Mouse (Mus musculus): ENCODE results near the gene Hscb.

The Hscb gene

GRCm38 (mm10) chr5:110831036-110831720 lies 8.4 kb downstream of the Hscb start:
- no peak for DNase-seq (ENCODE audit: low read depth, low spot score)

DNA sequence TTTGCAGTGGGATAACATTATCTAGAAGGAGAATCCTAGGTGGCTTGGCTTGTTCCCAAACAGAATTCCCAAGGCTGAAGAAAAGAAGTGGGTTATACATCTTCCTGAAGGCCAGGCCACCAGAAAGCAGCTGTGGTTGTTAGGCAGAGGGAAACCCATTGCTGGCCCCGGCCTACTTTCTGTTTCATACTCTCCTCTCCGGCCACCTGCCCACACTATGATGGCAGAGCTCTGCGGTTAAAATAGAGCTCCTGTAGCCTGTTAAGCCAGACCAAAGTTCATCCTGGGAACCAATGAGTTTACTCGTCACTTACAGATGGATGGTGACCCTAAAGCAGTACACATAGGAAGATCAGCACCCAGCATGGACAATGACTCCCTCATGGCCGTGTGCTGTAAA lies 12.0 kb downstream of the Hscb start:
- no peak for DNase-seq (ENCODE audit: low read depth, low spot score)

DNA sequence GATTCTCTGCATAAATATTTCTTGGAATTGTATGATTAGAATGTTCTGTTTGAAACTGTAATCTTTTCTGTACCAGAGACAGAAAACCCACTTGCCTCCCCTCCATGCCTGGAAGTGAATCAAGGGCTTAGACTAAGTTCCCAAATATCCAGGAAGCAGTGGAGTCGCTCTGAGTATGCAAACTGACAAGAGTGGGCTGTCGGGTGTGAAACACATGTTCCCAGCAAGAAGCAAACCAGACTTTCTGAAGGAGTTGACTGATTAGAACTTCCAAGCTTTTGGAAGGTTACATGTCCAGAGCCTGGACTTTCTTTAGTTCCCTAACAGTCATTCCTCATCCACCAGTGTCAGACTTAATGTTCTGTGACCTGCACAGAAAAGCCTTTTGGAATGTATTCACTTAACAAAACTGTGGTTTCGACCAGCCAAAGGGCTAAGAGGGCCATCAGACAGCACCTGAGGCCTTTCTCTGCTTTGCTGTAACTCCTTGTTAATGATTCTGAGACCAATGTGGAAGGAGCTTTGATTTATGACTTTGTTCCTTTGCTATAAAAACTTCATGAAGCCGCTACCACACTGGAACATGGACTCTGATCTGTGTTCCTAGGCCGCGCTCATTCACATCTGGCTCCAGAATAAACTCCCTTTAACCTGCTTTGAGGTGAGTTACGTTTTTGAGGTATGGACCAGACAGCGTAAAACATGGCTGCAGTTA lies 12.6 kb downstream of the Hscb start:
- DNase-seq (ENCODE audit: low read depth, low spot score) = no peak

GRCm38 (mm10) chr5:110824421-110824820 lies 15.2 kb downstream of the Hscb start:
- DNase-seq (ENCODE audit: low read depth, low spot score) = no peak

- peak; percentile 95 for DNase-seq (ENCODE audit: low read depth, low spot score)
These were observed 29.8 kb downstream of the Hscb start, which contains the start of gene Ulk1 for GRCm38 (mm10) chr5:110809667-110810325. TSS of gene Ulk1 (minus strand) at chr5:110810097.

- no peak for DNase-seq (ENCODE audit: low read depth, low spot score)
These were observed 30.5 kb downstream of the Hscb start for GRCm38 (mm10) chr5:110808821-110809666.

DNA sequence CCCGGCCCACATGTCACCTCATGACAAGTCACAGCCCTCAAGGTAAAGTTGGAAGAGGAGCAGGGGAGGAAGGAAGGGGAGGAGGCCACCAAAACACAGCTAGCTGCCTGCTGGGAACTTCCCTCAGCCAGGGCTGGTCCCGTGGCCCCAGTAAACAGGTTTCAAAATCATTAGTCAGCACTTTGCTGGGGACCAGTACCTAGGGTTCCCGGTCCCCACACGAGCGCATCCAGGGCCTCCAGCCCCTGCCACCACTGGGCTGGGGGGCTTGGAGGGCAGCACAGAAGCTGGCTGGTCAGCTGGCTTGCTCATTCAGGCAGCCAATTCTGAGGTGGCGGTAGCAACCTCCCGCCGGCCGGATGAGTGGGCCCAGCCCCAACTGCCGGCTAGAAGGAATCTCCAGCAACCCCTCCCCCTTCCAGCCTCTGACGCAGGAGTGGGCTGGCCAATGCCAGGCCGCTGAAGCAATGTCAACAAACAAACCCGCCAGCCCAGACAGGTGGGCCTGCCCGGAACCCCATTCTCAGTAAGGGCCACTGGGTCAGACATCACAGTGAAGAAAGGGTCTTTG lies 31.4 kb downstream of the Hscb start:
- peak; percentile 37 for DNase-seq (ENCODE audit: low read depth, low spot score)

DNA sequence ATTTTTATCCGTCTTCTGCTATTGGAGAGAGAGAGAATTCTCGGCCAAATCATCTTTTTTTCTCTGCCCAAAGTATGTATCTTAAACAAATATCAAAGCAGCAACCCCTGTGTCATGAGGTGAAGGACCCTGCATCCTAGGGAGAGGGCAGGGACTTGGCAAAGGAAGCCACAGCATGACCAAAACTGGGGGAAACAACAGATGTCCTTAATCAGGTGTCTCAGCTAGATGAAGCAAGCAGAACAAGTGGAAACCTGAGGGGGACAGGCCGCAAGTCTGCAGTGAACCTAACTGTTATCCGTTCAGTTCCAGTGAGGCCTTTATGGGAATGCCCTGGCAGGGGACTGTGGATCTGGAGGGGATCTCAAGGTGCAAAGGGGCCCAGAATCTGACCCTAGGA lies 32.1 kb downstream of the Hscb start:
- DNase-seq (ENCODE audit: low read depth, low spot score) = no peak

DNA sequence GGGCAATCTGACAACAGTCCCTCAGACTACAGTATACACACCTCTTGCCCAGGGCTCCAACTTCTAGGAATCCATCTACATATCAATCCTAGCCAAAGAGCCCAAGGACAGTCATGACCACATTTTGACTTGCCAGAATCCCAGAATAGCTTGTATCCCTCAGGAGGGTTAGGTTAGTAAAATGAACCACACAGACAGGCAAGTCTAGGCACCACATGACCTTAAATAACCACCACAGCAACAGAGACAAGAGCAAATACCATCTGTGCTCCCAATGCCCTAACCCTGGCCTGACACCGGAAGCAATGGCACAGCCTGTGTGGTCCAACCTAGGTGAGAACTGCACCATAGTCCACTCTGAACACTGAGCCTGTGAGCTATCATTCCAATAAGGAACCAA lies 32.9 kb downstream of the Hscb start:
- DNase-seq (ENCODE audit: low read depth, low spot score) = no peak

DNA sequence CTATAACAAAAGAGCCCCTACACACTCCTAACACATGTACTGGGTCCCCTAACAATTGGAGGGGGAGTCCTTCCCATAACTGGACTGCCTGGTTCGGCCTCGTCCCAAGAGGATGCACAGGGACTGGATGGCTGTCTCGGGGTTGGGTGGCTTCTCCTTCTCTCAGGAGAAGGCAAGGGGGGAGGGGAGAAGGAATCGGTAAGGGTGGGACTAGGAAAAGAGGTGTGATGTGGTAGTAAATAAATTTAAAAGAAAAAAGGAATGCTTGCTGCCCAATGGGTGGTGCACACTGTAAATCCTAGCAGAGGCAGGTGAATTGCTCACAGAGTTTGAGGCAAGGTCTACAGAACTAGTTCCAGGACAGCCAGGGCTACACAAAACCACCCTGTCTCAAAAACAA lies 33.4 kb downstream of the Hscb start:
- no peak for DNase-seq (ENCODE audit: low read depth, low spot score)

DNA sequence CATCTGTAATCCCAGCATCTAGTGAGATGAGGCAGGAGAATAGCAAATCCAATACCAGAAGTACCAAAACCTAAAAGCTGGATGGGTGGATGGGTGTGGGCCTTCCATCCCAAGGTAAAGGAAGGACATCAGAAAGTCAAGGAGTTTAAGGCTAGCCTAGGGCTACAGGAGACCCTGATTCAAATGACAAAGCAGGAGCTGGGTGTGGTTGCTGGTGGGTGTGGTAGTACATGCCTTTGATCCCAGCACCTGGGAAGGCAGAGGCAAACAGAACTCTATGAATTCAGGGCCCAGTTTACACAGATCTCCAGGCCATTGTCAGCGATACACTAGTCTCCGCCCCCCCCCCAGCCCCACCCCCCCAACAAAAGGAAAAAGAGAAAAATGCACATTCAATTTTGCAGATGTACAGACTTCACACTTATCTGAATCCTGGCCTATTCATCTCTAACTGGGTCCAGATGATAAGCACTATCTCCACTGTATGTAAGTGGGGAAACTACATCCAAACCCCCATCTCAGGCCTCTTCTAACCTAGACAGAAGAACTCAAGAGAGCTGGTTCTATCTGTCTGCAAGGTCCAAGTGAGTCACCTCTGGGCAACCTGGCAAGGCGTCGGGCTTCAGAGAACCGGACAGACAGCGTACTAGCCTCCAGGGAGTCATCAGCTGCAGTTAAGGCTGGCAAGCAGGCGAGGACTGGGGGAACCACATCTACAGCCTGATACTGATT lies 35.4 kb downstream of the Hscb start:
- no peak for DNase-seq (ENCODE audit: low read depth, low spot score)

DNA sequence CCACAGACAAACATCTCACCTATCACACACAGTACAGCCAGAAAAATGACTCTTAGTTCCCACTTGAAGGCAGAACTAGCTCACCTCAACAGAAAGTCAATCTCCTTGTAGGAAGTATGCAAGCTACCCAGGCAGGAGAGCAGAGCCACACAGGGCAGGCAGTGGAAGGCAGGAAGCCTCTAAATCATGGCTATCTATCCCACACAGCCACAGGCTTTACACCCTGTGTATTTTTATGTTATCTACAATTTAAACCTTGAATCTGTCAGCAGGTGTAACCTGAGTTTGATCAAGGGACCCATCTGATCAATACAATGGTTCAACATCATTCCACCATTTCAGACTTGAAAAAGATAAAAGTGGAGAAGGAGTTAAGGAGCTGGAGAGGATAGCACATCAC lies 36.8 kb downstream of the Hscb start:
- DNase-seq (ENCODE audit: low read depth, low spot score) = no peak

DNA sequence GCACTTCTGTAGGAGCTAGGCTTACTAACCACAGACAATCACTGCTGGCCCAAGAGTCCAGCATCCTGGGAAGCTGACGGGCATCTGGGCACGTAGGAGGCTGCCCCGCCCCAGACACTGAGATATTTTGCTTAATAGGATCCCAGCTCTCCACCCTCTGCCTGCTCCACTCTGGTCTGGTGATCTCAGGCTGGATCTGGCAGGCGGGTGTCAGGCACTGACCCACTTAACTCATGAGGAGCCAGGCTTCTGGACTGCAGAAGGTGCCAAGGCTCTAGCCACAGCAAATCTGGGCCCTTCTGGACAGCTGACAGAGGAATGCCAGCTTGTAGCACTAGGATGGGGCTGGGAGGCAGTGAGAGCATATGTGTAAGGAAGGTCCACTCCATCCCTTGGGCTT lies 37.4 kb downstream of the Hscb start:
- no peak for DNase-seq (ENCODE audit: low read depth, low spot score)

DNA sequence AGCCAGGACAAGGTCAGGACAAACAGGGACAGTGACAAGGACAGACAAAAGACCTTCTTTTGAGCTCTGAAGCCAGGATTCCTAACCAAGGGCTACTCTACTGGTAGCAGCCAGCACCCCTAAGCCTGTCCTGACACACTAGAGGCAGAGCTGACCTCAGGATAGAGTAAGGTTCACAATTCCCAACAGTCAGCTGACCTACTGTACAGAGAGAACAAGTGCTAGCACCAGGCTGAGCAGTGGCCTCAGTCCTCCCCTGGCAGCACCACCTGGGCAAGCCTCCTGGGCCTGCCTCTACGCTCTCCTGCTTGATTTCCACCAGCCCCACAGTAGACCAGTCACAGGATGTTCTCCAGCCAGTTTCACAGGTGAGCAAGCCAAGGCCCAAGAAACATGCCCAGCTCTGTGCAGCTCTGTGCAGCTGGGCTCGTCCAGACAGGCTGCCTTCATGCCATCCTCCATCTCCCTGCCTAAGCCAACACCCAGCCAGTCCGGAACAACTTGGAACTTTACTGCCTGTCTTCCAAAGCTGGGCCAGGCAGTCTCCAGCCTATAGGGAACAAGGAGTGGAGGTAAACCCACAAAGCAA lies 38.4 kb downstream of the Hscb start:
- no peak for DNase-seq (ENCODE audit: low read depth, low spot score)

DNA sequence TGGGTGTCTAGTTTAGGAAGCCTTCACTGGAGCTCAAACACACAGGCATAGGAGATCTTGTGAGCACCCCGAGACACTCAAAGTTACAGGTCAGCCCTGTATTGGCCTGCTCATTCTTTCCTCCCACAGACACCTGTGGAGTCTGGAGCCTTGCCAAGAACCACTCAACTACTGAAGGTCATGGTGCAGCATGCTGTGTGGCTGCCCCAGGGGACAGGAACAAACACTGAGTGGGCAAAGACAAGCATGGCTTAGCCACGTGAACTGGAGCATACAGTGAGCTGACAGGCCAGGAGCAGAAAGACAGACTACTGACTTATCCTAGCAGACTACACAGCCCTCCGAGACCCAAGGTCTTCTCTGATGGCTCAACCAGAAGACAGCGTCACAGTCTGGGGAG lies 41.9 kb downstream of the Hscb start:
- no peak for DNase-seq (ENCODE audit: low read depth, low spot score)

DNA sequence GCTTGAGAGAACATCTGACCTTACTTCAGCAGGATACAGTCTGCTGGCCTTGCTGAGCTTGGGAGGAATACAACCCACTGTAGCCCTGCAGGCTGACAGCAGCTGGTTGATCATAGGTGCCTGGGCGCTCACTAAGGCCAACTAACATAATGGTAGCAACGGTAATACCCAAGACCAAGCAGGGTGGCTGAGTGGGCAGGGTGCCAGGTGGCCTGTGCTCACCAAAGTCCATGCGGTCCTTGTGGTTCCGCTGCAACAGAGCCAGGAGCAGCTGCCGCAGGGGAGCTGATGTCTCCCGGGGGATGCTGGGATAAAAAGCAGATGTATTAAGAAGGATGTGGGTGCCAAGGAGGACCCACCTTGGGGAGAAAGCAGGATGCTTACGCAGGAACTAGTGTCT lies 45.2 kb downstream of the Hscb start:
- DNase-seq (ENCODE audit: low read depth, low spot score) = no peak

- no peak for DNase-seq (ENCODE audit: low read depth, low spot score)
These were observed 50.9 kb downstream of the Hscb start for GRCm38 (mm10) chr5:110788684-110789083.

GRCm38 (mm10) chr5:110786081-110786835 lies 53.3 kb downstream of the Hscb start:
- no peak for DNase-seq (ENCODE audit: low read depth, low spot score)

- no peak for DNase-seq (ENCODE audit: low read depth, low spot score)
These were observed 56.4 kb downstream of the Hscb start for GRCm38 (mm10) chr5:110783150-110783549.

Measured in brain, embryonic 18.5 days (tissue).